Mouse (Mus musculus): ENCODE measurements at regions not wholly inside any gene's neighbourhood (a gene's known extent, or its start where the extent isn't known, plus 50 kb on each side); places are given as distances from the start of the nearest gene placed in this dataset.
"Not testable (repeated sequence)": the region's sequence is repeated elsewhere in the genome, so short reads cannot be mapped to it uniquely, and the experiment has no call there.

- H3K4me2 ChIP-seq (replicated peaks; ENCODE audit: low read depth, low read length); H3K9me3 ChIP-seq (ENCODE audit: control insufficient read depth, low read length); ATAC-seq (ENCODE audit: low FRiP score); H3K4me3 ChIP-seq (ENCODE audit: low read depth, low read length); H3K9ac ChIP-seq (ENCODE audit: low read depth, low read length); DNase-seq (ENCODE audit: low spot score); H3K4me1 ChIP-seq (replicated peaks; ENCODE audit: control insufficient read depth, insufficient read depth, low read length); H3K27ac ChIP-seq (ENCODE audit: low read depth, low read length); H3K36me3 ChIP-seq (ENCODE audit: control insufficient read depth, insufficient read depth, low read length); H3K27me3 ChIP-seq (ENCODE audit: control insufficient read depth, insufficient read depth, low read length): not testable (repeated sequence)
- WGBS: 61% methylated on average over 5 of the region's 5 CpGs
Measured at GRCm38 (mm10) chr8:17888598-17888997, 1089.5 kb downstream of the Defb40 start.

- Histone ChIP-seq H3K9me3 (ENCODE audit: control insufficient read depth, low read length) (no peaks in the 10 kb centered on the region), H3K27me3 (ENCODE audit: control insufficient read depth, insufficient read depth, low read length) (no peaks in the 10 kb centered on the region), H3K4me1 (replicated peaks; ENCODE audit: control insufficient read depth, insufficient read depth, low read length) (no peaks in the 10 kb centered on the region), H3K9ac (ENCODE audit: low read depth, low read length) (no peak overlapping the region), H3K27ac (ENCODE audit: low read depth, low read length) (no peak overlapping the region), H3K4me2 (replicated peaks; ENCODE audit: low read depth, low read length) (no peak overlapping the region), H3K36me3 (ENCODE audit: control insufficient read depth, insufficient read depth, low read length) (no peaks in the 10 kb centered on the region), H3K4me3 (ENCODE audit: low read depth, low read length) (no peak overlapping the region)
- ATAC-seq (ENCODE audit: low FRiP score) (no peak), DNase-seq (ENCODE audit: low spot score) (no peak)
- 94% methylated on average over 2 of the region's 2 CpGs for WGBS
Measured at GRCm38 (mm10) chr8:17863388-17863787, 1114.7 kb downstream of the Defb40 start.
